Mouse (Mus musculus): Measurements from ENCODE around the gene Gm20388. TPM values are rescaled to one million over a fixed set of nuclear protein-coding genes. Genes with fewer than 3 reads are reported as not detected.

Gene Gm20388
- polyA plus RNA-seq, 1 experiment from 2014 or later: not detected

GRCm38 (mm10) chr8:121557746-121558145 lies 1647.1 kb downstream of the Gm20388 start:
- peaks cover 40% of the 10 kb centered on the region for H3K36me3 ChIP-seq
- H3K4me1 ChIP-seq: no peaks in the 10 kb centered on the region
- 92% methylated on average over 11 of the region's 11 CpGs for WGBS
- H3K27ac ChIP-seq (replicated peaks): no peak overlapping the region
- no peak overlapping the region for H3K9ac ChIP-seq (replicated peaks)
- H3K9me3 ChIP-seq: no peaks in the 10 kb centered on the region
- H3K27me3 ChIP-seq: no peaks in the 10 kb centered on the region
- ATAC-seq (replicated peaks): no peak
- no peak overlapping the region for H3K4me3 ChIP-seq
- H3K4me2 ChIP-seq (replicated peaks): no peak overlapping the region

GRCm38 (mm10) chr8:121558538-121558937 lies 1647.9 kb downstream of the Gm20388 start:
- peaks cover 34% of the 10 kb centered on the region for H3K36me3 ChIP-seq
- ATAC-seq (replicated peaks): no peak

GRCm38 (mm10) chr8:121559801-121560200 lies 1649.2 kb downstream of the Gm20388 start:
- peaks cover 21% of the 10 kb centered on the region; the same call in 1 of the 2 replicates for H3K36me3 ChIP-seq
- H3K9ac ChIP-seq (replicated peaks): no peak overlapping the region
- no peaks in the 10 kb centered on the region for H3K27me3 ChIP-seq
- no peaks in the 10 kb centered on the region for H3K4me1 ChIP-seq
- no peaks in the 10 kb centered on the region for H3K9me3 ChIP-seq
- no peak overlapping the region for H3K4me2 ChIP-seq (replicated peaks)
- no peak overlapping the region for H3K27ac ChIP-seq (replicated peaks)
- no peak for ATAC-seq (replicated peaks)
- H3K4me3 ChIP-seq: no peak overlapping the region
- 91% methylated on average over 12 of the region's 12 CpGs for WGBS

More at GRCm38 (mm10) chr8:121558538-121558937, 1647.9 kb downstream of the Gm20388 start:
- 90% methylated on average over 16 of the region's 16 CpGs for WGBS
- Histone ChIP-seq H3K9me3 (no peaks in the 10 kb centered on the region), H3K4me1 (no peaks in the 10 kb centered on the region), H3K9ac (replicated peaks) (no peak overlapping the region), H3K27ac (replicated peaks) (no peak overlapping the region), H3K27me3 (no peaks in the 10 kb centered on the region), H3K4me2 (replicated peaks) (no peak overlapping the region), H3K4me3 (no peak overlapping the region)

- Histone ChIP-seq H3K36me3 (peaks cover 14% of the 10 kb centered on the region; the same call in 1 of the 2 replicates), H3K9me3 (no peaks in the 10 kb centered on the region), H3K9ac (replicated peaks) (no peak overlapping the region), H3K27me3 (no peaks in the 10 kb centered on the region), H3K4me3 (no peak overlapping the region), H3K4me1 (no peaks in the 10 kb centered on the region), H3K27ac (replicated peaks) (no peak overlapping the region), H3K4me2 (replicated peaks) (no peak overlapping the region)
- 90% methylated on average over 7 of the region's 7 CpGs for WGBS
- ATAC-seq (replicated peaks): no peak
These were observed 1649.9 kb downstream of the Gm20388 start for GRCm38 (mm10) chr8:121560432-121561100.

- no peak overlapping the region for H3K9ac ChIP-seq (replicated peaks)
- H3K36me3 ChIP-seq: peaks cover 14% of the 10 kb centered on the region; the same call in 1 of the 2 replicates
- 86% methylated on average over 16 of the region's 16 CpGs for WGBS
- H3K27ac ChIP-seq (replicated peaks): no peak overlapping the region
- no peak for ATAC-seq (replicated peaks)
- H3K4me2 ChIP-seq (replicated peaks): no peak overlapping the region
- no peaks in the 10 kb centered on the region for H3K27me3 ChIP-seq
- no peaks in the 10 kb centered on the region for H3K4me1 ChIP-seq
- no peaks in the 10 kb centered on the region for H3K9me3 ChIP-seq
- no peak overlapping the region for H3K4me3 ChIP-seq
These were observed 1651.2 kb downstream of the Gm20388 start for GRCm38 (mm10) chr8:121561636-121562345.

GRCm38 (mm10) chr8:121562941-121563351 lies 1652.3 kb downstream of the Gm20388 start:
- no peak overlapping the region for H3K9ac ChIP-seq (replicated peaks)

GRCm38 (mm10) chr8:121563701-121564100 lies 1653.1 kb downstream of the Gm20388 start:
- Histone ChIP-seq H3K27ac (replicated peaks) (no peak overlapping the region), H3K9me3 (no peaks in the 10 kb centered on the region), H3K9ac (replicated peaks) (no peak overlapping the region), H3K4me1 (no peaks in the 10 kb centered on the region), H3K27me3 (no peaks in the 10 kb centered on the region), H3K36me3 (peaks cover 10% of the 10 kb centered on the region; the same call in 1 of the 2 replicates), H3K4me2 (replicated peaks) (no peak overlapping the region), H3K4me3 (no peak overlapping the region)
- ATAC-seq (replicated peaks): no peak
- WGBS: 81% methylated on average over 6 of the region's 6 CpGs

More at GRCm38 (mm10) chr8:121562941-121563351, 1652.3 kb downstream of the Gm20388 start:
- no peak for ATAC-seq (replicated peaks)
- WGBS: 83% methylated on average over 9 of the region's 9 CpGs
- H3K36me3 ChIP-seq: peaks cover 14% of the 10 kb centered on the region; the same call in 1 of the 2 replicates
- no peak overlapping the region for H3K4me2 ChIP-seq (replicated peaks)
- no peaks in the 10 kb centered on the region for H3K9me3 ChIP-seq
- no peaks in the 10 kb centered on the region for H3K4me1 ChIP-seq
- no peak overlapping the region for H3K27ac ChIP-seq (replicated peaks)
- H3K4me3 ChIP-seq: no peak overlapping the region
- H3K27me3 ChIP-seq: no peaks in the 10 kb centered on the region

GRCm38 (mm10) chr8:121568321-121568720 lies 1657.7 kb downstream of the Gm20388 start:
- Histone ChIP-seq H3K27ac (replicated peaks) (no peak overlapping the region), H3K4me1 (no peaks in the 10 kb centered on the region), H3K36me3 (no peaks in the 10 kb centered on the region; the same call in 1 of the 2 replicates), H3K9ac (replicated peaks) (no peak overlapping the region), H3K9me3 (no peaks in the 10 kb centered on the region), H3K4me2 (replicated peaks) (no peak overlapping the region), H3K27me3 (no peaks in the 10 kb centered on the region), H3K4me3 (no peak overlapping the region)
- no peak for ATAC-seq (replicated peaks)
- WGBS: 89% methylated on average over 6 of the region's 6 CpGs

- H3K27me3 ChIP-seq: no peaks in the 10 kb centered on the region
- WGBS: 85% methylated on average over 21 of the region's 21 CpGs
These were observed 1659.7 kb downstream of the Gm20388 start for GRCm38 (mm10) chr8:121570335-121570734.

GRCm38 (mm10) chr8:121570801-121571200 lies 1660.2 kb downstream of the Gm20388 start:
- H3K4me1 ChIP-seq: 0 out of 2 replicates have a peak, but pooled peaks cover under 1% of the 10 kb centered on the region
- H3K9ac ChIP-seq (replicated peaks): no peak overlapping the region
- no peak overlapping the region for H3K4me2 ChIP-seq (replicated peaks)
- H3K9me3 ChIP-seq: no peaks in the 10 kb centered on the region
- no peak for ATAC-seq (replicated peaks)
- H3K4me3 ChIP-seq: no peak overlapping the region
- 91% methylated on average over 17 of the region's 17 CpGs for WGBS
- H3K27ac ChIP-seq (replicated peaks): no peak overlapping the region
- no peaks in the 10 kb centered on the region for H3K36me3 ChIP-seq
- no peaks in the 10 kb centered on the region for H3K27me3 ChIP-seq

More at GRCm38 (mm10) chr8:121570335-121570734, 1659.7 kb downstream of the Gm20388 start:
- no peaks in the 10 kb centered on the region for H3K36me3 ChIP-seq
- no peaks in the 10 kb centered on the region for H3K9me3 ChIP-seq
- no peaks in the 10 kb centered on the region for H3K4me1 ChIP-seq
- ATAC-seq (replicated peaks): no peak
- no peak overlapping the region for H3K27ac ChIP-seq (replicated peaks)
- no peak overlapping the region for H3K4me2 ChIP-seq (replicated peaks)
- H3K9ac ChIP-seq (replicated peaks): no peak overlapping the region
- H3K4me3 ChIP-seq: no peak overlapping the region

GRCm38 (mm10) chr8:121572121-121572520 lies 1661.5 kb downstream of the Gm20388 start:
- WGBS: 87% methylated on average over 7 of the region's 7 CpGs

GRCm38 (mm10) chr8:121573275-121573674 lies 1662.6 kb downstream of the Gm20388 start:
- peaks cover 23% of the 10 kb centered on the region for H3K4me1 ChIP-seq
- no peak overlapping the region for H3K27ac ChIP-seq (replicated peaks)
- H3K36me3 ChIP-seq: no peaks in the 10 kb centered on the region
- 56% methylated on average over 3 of the region's 3 CpGs for WGBS
- no peak overlapping the region for H3K4me2 ChIP-seq (replicated peaks)
- H3K27me3 ChIP-seq: no peaks in the 10 kb centered on the region
- no peak overlapping the region for H3K9ac ChIP-seq (replicated peaks)
- no peaks in the 10 kb centered on the region for H3K9me3 ChIP-seq
- H3K4me3 ChIP-seq: no peak overlapping the region
- ATAC-seq (replicated peaks): no peak

More at GRCm38 (mm10) chr8:121572121-121572520, 1661.5 kb downstream of the Gm20388 start:
- H3K9me3 ChIP-seq: no peaks in the 10 kb centered on the region
- H3K27ac ChIP-seq (replicated peaks): no peak overlapping the region
- H3K9ac ChIP-seq (replicated peaks): no peak overlapping the region
- ATAC-seq (replicated peaks): no peak
- no peaks in the 10 kb centered on the region for H3K27me3 ChIP-seq
- H3K4me2 ChIP-seq (replicated peaks): no peak overlapping the region
- no peaks in the 10 kb centered on the region for H3K36me3 ChIP-seq
- no peak overlapping the region for H3K4me3 ChIP-seq
- H3K4me1 ChIP-seq: peaks cover 14% of the 10 kb centered on the region

Data from forebrain, embryonic 15.5 days (tissue).